Mouse (Mus musculus): ENCODE measurements around the gene Mamdc2. TPM values are rescaled to one million over a fixed set of nuclear protein-coding genes. Genes with fewer than 3 reads are reported as not detected.

Mamdc2 gene
- polyA plus RNA-seq, 1 experiment from 2014 or later: 1.6 TPM

DNA sequence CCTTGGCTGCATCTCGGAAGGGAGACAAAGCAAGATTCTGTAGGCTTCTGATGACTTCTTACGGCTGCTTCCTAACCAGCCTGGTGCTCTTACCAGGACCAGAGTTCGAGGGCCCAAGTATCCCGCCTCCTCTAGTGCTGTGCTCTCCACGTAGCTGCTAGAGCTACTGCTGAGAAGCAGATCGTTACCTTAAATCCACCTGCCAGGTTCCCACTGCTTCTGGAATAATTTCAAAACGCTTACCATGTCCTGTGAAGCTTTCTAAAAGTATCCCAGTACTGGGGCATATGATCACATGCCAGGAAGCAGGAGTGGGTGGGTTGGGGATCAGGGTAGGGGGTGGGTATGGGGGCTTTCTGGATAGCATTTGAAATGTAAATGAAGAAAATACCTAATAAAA lies 141.6 kb downstream of the Mamdc2 start:
- 88% methylated on average over 7 of the region's 7 CpGs for WGBS
- Histone ChIP-seq H3K4me2 (replicated peaks) (no peak overlapping the region), H3K9me3 (no peaks in the 10 kb centered on the region), H3K36me3 (no peaks in the 10 kb centered on the region), H3K9ac (replicated peaks) (no peak overlapping the region), H3K4me1 (replicated peaks) (no peaks in the 10 kb centered on the region), H3K4me3 (replicated peaks) (no peak overlapping the region), H3K27ac (no peak overlapping the region), H3K27me3 (no peaks in the 10 kb centered on the region)
- no peak for ATAC-seq

GRCm38 (mm10) chr19:23299987-23300386 lies 148.3 kb downstream of the Mamdc2 start:
- WGBS: 94% methylated on average over 3 of the region's 3 CpGs
- ATAC-seq: no peak
- no peaks in the 10 kb centered on the region for H3K36me3 ChIP-seq

DNA sequence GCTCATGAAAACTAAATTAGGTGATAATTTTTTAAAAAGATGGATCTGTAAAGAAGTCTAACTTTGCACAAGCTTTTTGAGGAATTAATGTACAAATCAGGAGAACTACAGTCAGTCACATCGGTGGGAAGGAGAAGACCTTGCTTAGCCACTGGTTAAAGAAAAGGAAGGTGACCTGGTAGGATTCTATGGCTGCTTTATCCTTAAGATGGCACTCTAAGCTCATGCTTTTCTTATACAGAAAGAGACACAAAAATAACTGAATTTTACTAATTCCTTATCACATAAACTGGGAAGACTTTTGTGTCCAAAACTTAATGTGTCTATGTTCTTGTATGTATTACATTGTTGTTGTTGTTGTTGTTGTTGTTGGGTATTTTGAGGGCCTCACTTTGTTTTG lies 149.3 kb downstream of the Mamdc2 start:
- WGBS: 92% methylated on average over 1 of the region's 1 CpGs
- ATAC-seq: no peak
- Histone ChIP-seq H3K4me3 (replicated peaks) (no peak overlapping the region), H3K9me3 (no peaks in the 10 kb centered on the region), H3K4me1 (replicated peaks) (no peaks in the 10 kb centered on the region), H3K36me3 (no peaks in the 10 kb centered on the region), H3K9ac (replicated peaks) (no peak overlapping the region), H3K27ac (no peak overlapping the region), H3K4me2 (replicated peaks) (no peak overlapping the region), H3K27me3 (no peaks in the 10 kb centered on the region)

More at GRCm38 (mm10) chr19:23299987-23300386, 148.3 kb downstream of the Mamdc2 start:
- Histone ChIP-seq H3K4me2 (replicated peaks) (no peak overlapping the region), H3K27ac (no peak overlapping the region), H3K27me3 (no peaks in the 10 kb centered on the region), H3K4me1 (replicated peaks) (no peaks in the 10 kb centered on the region), H3K9me3 (no peaks in the 10 kb centered on the region), H3K4me3 (replicated peaks) (no peak overlapping the region), H3K9ac (replicated peaks) (no peak overlapping the region)

GRCm38 (mm10) chr19:23297191-23297590 lies 151.1 kb downstream of the Mamdc2 start:
- no peaks in the 10 kb centered on the region for H3K4me1 ChIP-seq (replicated peaks)
- H3K9ac ChIP-seq (replicated peaks): no peak overlapping the region
- no peak for ATAC-seq
- H3K27ac ChIP-seq: no peak overlapping the region
- no peaks in the 10 kb centered on the region for H3K27me3 ChIP-seq
- H3K4me3 ChIP-seq (replicated peaks): no peak overlapping the region
- no peaks in the 10 kb centered on the region for H3K36me3 ChIP-seq
- H3K4me2 ChIP-seq (replicated peaks): no peak overlapping the region
- no peaks in the 10 kb centered on the region for H3K9me3 ChIP-seq

- H3K4me2 ChIP-seq (replicated peaks): no peak overlapping the region
- H3K27me3 ChIP-seq: no peaks in the 10 kb centered on the region
- H3K4me3 ChIP-seq (replicated peaks): no peak overlapping the region
- no peaks in the 10 kb centered on the region for H3K4me1 ChIP-seq (replicated peaks)
- H3K9me3 ChIP-seq: peaks cover 4% of the 10 kb centered on the region; the same call in 1 of the 2 replicates
- WGBS: 79% methylated on average over 1 of the region's 1 CpGs
- H3K36me3 ChIP-seq: no peaks in the 10 kb centered on the region
- no peak overlapping the region for H3K9ac ChIP-seq (replicated peaks)
- no peak for ATAC-seq
- no peak overlapping the region for H3K27ac ChIP-seq
Measured at GRCm38 (mm10) chr19:23289251-23289650, 159.0 kb downstream of the Mamdc2 start.

DNA sequence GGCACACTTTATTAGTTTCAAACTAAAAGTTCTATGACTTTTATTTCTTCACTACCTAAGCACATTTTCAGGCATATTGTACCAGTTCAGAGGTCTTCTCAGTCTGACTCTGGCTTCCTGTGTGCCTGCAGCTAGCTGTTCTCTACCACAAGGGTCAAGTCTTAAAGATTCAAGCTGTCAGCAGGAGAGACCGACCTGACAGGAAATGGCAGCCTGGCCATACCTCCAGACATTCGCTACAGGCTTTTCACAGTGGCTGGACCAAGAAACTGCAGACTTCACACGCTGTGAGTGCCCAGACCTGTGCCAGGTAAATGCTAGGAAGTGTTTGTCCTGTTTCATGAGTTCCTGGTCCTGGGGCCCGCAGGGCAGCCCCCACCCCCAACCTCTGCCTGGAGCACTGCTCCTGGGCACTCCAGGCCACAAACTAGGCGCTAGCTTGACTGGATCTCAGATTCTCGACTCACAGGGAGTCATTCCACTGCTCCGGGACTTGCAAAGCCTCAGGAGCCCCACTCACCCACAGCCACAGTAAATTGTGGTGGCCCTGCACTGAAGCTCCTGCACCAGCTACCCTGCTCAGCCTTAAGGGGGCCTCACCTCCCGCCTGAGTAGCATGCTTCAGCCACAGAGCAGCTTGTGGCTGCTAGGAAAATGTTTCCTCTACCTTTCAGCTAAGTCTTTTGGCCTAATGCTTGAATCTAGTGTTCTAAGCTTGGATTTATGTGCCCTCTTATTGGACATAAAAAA lies 166.2 kb downstream of the Mamdc2 start:
- Histone ChIP-seq H3K27ac (no peak overlapping the region), H3K4me1 (replicated peaks) (no peaks in the 10 kb centered on the region), H3K9ac (replicated peaks) (no peak overlapping the region), H3K4me3 (replicated peaks) (no peak overlapping the region), H3K27me3 (no peaks in the 10 kb centered on the region), H3K36me3 (no peaks in the 10 kb centered on the region), H3K4me2 (replicated peaks) (no peak overlapping the region), H3K9me3 (peaks cover 4% of the 10 kb centered on the region; the same call in 1 of the 2 replicates)
- ATAC-seq: no peak
- 53% methylated on average over 8 of the region's 8 CpGs for WGBS

DNA sequence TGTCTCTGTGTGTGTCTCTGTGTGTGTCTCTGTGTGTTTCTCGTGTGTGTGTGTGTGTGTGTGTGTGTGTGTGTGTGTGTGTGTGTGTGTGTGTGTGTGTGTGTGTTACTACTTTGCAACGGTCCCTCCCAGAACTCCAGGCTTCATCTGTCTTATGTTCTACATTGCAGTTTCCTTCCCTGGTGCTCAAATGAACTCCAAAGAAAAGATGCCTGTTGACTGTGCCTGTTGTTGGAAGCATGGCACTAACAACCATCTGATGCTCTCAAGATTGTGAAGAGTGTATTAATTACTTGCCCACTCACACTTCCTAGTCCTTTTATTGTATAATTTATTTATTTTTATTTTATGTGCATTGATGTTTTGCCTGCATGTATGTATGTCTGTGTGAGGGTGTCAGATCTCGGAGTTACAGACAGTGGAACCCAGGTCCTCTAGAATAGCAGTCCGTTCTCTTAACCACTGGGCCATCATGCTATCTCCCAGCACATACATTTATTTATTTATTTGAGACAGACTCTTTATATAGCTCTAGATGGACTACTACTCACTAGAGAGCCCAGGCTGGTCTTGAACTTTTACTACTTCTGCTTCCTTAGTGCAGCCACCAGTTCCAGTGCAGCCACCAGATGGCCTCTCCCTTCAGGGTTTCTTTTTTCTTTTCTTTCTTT lies 174.1 kb downstream of the Mamdc2 start:
- Histone ChIP-seq H3K4me2 (replicated peaks) (peak overlapping the region; percentile 57), H3K27me3 (no peaks in the 10 kb centered on the region), H3K9ac (replicated peaks) (no peak overlapping the region; the same call in 1 of the 2 replicates), H3K36me3 (no peaks in the 10 kb centered on the region), H3K9me3 (no peaks in the 10 kb centered on the region), H3K27ac (no peak overlapping the region), H3K4me1 (replicated peaks) (peaks cover 15% of the 10 kb centered on the region), H3K4me3 (replicated peaks) (peak overlapping the region; percentile 77)
- WGBS: 73% methylated on average over 3 of the region's 4 CpGs
- peak; percentile 66 for ATAC-seq

DNA sequence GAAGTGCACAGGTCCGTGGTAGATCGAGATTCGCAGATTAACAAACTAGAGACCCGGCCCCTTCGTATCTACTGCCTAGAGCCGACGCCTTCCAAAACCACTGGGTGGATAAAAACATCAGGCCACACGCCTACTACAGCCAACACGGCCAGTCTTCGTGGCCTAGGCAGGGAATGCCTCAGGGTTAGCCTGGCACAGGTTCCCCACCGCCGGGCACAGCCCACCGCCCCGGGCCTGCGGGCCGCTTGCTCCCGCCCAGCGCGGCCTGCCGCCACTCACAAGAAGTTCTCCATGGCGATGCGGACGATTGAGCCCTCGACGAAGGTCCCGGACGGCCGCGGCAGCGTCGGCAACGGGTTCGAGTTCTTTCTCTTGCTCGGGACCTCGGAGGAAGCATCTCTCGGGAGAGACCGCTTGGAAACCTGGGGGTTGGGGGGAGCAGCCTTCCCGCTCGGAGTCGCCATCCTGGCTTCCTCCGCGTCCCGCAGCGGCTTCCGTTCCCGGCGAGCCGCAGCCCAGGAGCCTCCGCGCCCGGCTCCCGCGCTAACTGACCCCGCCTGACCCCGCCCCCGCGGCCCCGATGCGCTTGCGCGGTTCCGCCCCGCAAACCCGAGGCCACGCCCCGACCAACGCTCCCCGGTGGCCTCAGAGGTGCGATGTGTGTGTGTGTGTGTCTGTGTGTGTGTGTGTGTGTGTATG lies 174.7 kb downstream of the Mamdc2 start, which contains the start of gene Smc5:
Gene Smc5, minus strand, starts transcription at position 543 of the 699 bp plus-strand sequence.
- Histone ChIP-seq H3K4me1 (replicated peaks) (peaks cover 17% of the 10 kb centered on the region), H3K27me3 (no peaks in the 10 kb centered on the region), H3K9me3 (no peaks in the 10 kb centered on the region), H3K4me3 (replicated peaks) (peak within 1 kb of the TSS; percentile 77), H3K27ac (peak within 1 kb of the TSS; percentile 71), H3K9ac (replicated peaks) (peak within 1 kb of the TSS; percentile 85), H3K4me2 (replicated peaks) (peak within 1 kb of the TSS; percentile 57), H3K36me3 (peaks cover 2% of the 10 kb centered on the region)
- under 1% methylated on average over 69 of the region's 69 CpGs for WGBS
- peak; percentile 97 for ATAC-seq

DNA sequence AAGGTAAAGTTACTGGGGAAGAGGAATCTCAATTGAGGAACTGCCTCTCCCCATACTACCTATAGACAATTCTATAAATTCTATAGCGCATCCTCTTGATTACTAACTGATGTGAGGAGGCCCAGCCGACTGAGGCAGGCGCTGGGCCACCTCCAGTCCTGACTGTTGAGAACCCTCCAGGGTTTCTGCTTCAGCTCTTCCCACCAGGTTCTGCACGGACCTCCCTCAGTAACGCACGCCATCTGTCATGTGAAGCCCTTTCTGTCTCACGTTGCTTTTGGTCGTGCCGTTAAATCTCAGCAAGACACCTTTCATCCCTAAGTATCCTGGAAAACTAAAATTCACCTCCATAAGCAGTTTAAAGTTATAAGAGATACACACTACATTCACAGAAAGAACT lies 191.5 kb downstream of the Mamdc2 start:
- no peak for ATAC-seq
- no peaks in the 10 kb centered on the region for H3K27me3 ChIP-seq
- H3K4me2 ChIP-seq (replicated peaks): no peak overlapping the region
- H3K4me1 ChIP-seq (replicated peaks): no peaks in the 10 kb centered on the region
- 89% methylated on average over 9 of the region's 9 CpGs for WGBS
- H3K9ac ChIP-seq (replicated peaks): no peak overlapping the region
- H3K27ac ChIP-seq: no peak overlapping the region
- H3K4me3 ChIP-seq (replicated peaks): no peak overlapping the region
- peaks cover 59% of the 10 kb centered on the region for H3K36me3 ChIP-seq
- H3K9me3 ChIP-seq: no peaks in the 10 kb centered on the region

Other genes starting within 250 kb of the Mamdc2 start
- gene Smc5, start 174.5 kb downstream of the Mamdc2 start, polyA plus RNA-seq (2015; fragmentation: Nextera tagmentation; extraction: Ambion mirVana): 34.1 and 34.5 TPM in 2 replicates
- gene 1700028P14Rik, start 204.4 kb upstream of the Mamdc2 start, polyA plus RNA-seq (2015; fragmentation: Nextera tagmentation; extraction: Ambion mirVana): 0.39 and 0.62 TPM in 2 replicates
- 4.3 and 5.8 TPM in 2 replicates for gene Ptar1, start 239.0 kb upstream of the Mamdc2 start, polyA plus RNA-seq (2015; fragmentation: Nextera tagmentation; extraction: Ambion mirVana)

Measured in midbrain, embryonic 13.5 days (tissue).